Mouse (Mus musculus): ENCODE data around the gene Hmgcr. TPM values are rescaled to one million over a fixed set of nuclear protein-coding genes. Genes with fewer than 3 reads are reported as not detected.

The Hmgcr gene
- polyA plus RNA-seq, 1 experiment from 2014 or later: 26.5 TPM

DNA sequence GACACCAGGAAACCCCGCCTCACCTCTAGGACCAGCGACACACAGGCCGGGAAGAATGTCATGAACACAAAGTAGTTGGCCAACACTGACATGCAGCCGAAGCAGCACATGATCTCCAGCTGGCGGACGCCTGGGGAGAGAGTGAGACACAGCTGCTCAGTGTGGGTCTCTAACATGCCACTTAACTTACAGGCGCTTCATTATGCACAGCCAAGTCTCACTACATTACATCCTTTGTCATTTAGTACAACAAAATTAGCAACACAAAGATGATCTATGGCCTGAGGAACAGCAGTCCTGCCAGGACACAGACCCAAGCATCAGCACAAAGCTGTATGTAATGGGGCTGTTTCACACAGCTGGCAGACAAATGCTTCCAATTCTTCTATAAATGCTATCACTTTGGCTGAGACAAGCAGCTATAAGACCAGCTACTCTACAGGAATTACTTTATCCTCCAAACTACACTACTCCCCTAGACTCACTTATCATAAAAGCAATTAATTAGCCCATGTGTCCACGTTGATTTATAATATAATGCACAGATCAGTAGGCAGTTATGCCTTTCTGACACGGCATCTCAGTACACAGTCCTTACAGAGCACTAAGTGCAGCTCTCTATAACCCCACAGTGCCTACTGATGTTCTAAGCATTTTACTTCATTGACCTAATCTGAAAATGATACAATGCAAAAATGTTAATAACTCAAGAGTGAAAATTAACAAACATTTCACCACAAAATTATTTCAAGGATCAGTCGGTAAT is 10.5 kb downstream of the Hmgcr start:
- Histone ChIP-seq H3K4me1 (ENCODE audit: insufficient read depth) (peaks cover 7% of the 10 kb centered on the region), H3K4me3 (ENCODE audit: low read depth, low read length) (no peak overlapping the region), H3K9ac (replicated peaks) (no peak overlapping the region), H3K27me3 (ENCODE audit: insufficient read depth, low read length) (no peaks in the 10 kb centered on the region), H3K9me3 (ENCODE audit: low read length) (no peaks in the 10 kb centered on the region), H3K36me3 (replicated peaks; ENCODE audit: insufficient read depth, low read length) (peaks cover 84% of the 10 kb centered on the region), H3K27ac (ENCODE audit: low read depth) (no peak overlapping the region), H3K4me2 (ENCODE audit: low read depth, low read length) (no peak overlapping the region)
- 83% methylated on average over 10 of the region's 10 CpGs for WGBS (ENCODE audit: insufficient replicate concordance)
- no peak for DNase-seq
- ATAC-seq: no peak
- TF ChIP-seq CTCF (IDR thresholded peaks at IDR 0.05; ENCODE audit: low read depth): no peak

DNA sequence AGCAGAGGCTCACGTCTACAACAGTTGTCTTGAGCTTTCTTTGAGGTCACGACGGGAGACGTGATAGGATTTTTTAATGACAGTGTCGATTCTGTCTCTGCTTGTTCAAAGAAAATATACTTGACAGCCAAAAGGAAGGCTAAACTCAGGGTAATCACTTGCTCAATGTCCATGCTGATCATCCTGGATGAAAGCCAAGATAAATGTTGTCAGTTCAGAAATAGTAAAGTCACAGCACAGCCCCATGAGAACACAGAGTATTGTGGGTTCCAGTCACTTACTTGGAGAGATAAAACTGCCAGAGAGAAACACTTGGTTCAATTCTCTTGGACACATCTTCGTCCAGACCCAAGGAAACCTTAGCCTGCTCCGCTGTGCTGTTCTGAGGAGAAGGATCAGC is 11.8 kb downstream of the Hmgcr start:
- WGBS (ENCODE audit: insufficient replicate concordance): 74% methylated on average over 7 of the region's 7 CpGs
- Histone ChIP-seq H3K9ac (replicated peaks) (no peak overlapping the region; the same call in 1 of the 2 replicates), H3K27me3 (ENCODE audit: insufficient read depth, low read length) (no peaks in the 10 kb centered on the region), H3K27ac (ENCODE audit: low read depth) (peak overlapping the region; percentile 74), H3K36me3 (replicated peaks; ENCODE audit: insufficient read depth, low read length) (peaks cover 84% of the 10 kb centered on the region), H3K4me2 (ENCODE audit: low read depth, low read length) (no peak overlapping the region), H3K4me3 (ENCODE audit: low read depth, low read length) (no peak overlapping the region), H3K4me1 (ENCODE audit: insufficient read depth) (peaks cover 4% of the 10 kb centered on the region; the same call in 1 of the 2 replicates), H3K9me3 (ENCODE audit: low read length) (no peaks in the 10 kb centered on the region)
- no peak for TF ChIP-seq EP300 (IDR thresholded peaks at IDR 0.05; ENCODE audit: low read depth)
- no peak for TF ChIP-seq CTCF (IDR thresholded peaks at IDR 0.05; ENCODE audit: low read depth)
- ATAC-seq (peak; percentile 58), DNase-seq (no peak)

DNA sequence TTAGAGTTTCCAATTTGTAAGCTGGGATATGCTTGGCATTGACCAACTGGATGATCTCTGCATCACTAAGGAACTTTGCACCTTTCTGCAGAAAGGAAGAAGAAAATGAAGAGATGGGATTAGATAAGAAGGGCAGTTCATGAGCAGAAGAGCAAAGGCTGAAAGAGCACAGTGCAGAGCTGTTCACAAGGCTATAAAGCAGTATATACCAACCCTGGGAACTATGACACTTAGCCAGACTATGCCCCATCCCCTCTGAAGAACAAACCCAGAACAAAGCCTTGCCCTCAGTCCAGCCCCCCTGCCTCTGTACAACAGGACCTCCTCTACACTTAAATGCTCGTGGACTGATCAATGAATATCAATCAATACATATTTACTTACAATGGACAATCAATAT is 14.1 kb downstream of the Hmgcr start:
- Histone ChIP-seq H3K4me2 (ENCODE audit: low read depth, low read length) (no peak overlapping the region), H3K9ac (replicated peaks) (no peak overlapping the region), H3K27ac (ENCODE audit: low read depth) (no peak overlapping the region), H3K4me1 (ENCODE audit: insufficient read depth) (no peaks in the 10 kb centered on the region), H3K4me3 (ENCODE audit: low read depth, low read length) (no peak overlapping the region), H3K36me3 (replicated peaks; ENCODE audit: insufficient read depth, low read length) (peaks cover 82% of the 10 kb centered on the region), H3K9me3 (ENCODE audit: low read length) (no peaks in the 10 kb centered on the region), H3K27me3 (ENCODE audit: insufficient read depth, low read length) (no peaks in the 10 kb centered on the region)
- TF ChIP-seq EP300 (IDR thresholded peaks at IDR 0.05; ENCODE audit: low read depth) (no peak), CTCF (IDR thresholded peaks at IDR 0.05; ENCODE audit: low read depth) (no peak)
- ATAC-seq (no peak), DNase-seq (no peak)
- WGBS (ENCODE audit: insufficient replicate concordance): 56% methylated on average over 1 of the region's 1 CpGs

DNA sequence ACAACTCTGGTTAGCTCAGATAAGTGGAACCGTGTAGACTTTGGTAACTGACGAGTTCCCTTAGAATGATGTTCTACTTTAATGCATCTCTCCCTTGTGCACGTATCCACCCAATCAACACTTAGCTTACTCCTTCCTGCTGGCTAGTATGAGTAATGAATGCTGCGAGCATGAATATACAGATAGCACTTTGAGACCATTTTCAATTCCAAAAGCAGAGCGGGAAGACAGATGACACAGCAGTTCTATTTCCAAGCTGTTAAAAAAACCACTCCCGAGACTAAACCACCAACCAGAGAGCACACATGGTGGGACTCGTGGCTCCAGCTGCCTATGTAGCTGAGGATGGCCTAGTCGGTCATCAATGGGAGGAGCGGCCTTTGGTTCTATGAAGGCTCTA is 17.7 kb downstream of the Hmgcr start:
- no peak overlapping the region for H3K9ac ChIP-seq (replicated peaks)
- no peak overlapping the region for H3K4me3 ChIP-seq (ENCODE audit: low read depth, low read length)
- no peaks in the 10 kb centered on the region for H3K4me1 ChIP-seq (ENCODE audit: insufficient read depth)
- H3K27ac ChIP-seq (ENCODE audit: low read depth): no peak overlapping the region
- ATAC-seq: no peak
- DNase-seq: no peak
- H3K36me3 ChIP-seq (replicated peaks; ENCODE audit: insufficient read depth, low read length): peaks cover 80% of the 10 kb centered on the region
- no peaks in the 10 kb centered on the region for H3K9me3 ChIP-seq (ENCODE audit: low read length)
- no peak for TF ChIP-seq CTCF (IDR thresholded peaks at IDR 0.05; ENCODE audit: low read depth)
- TF ChIP-seq EP300 (IDR thresholded peaks at IDR 0.05; ENCODE audit: low read depth): no peak
- WGBS (ENCODE audit: insufficient replicate concordance): 74% methylated on average over 9 of the region's 9 CpGs
- H3K4me2 ChIP-seq (ENCODE audit: low read depth, low read length): no peak overlapping the region
- H3K27me3 ChIP-seq (ENCODE audit: insufficient read depth, low read length): no peaks in the 10 kb centered on the region

DNA sequence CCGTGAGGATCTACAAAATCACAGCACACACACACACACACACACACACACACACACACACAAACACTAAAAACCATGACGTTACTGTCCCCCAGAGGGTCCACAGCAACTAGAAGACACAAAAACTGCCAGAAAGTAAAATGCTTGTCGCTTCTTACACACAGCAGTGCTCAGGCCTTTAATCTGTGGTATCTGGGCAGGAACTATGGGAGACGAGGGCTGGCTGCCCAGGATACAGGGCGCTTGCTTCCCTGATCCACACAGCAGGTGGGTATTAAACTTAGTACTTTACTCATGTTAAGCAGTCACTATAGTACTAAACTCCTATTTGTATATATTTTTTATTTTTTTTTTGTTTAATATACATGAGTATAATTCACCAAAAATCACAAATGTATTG is 24.9 kb downstream of the Hmgcr start:
- DNase-seq (no peak), ATAC-seq (no peak)
- no peaks in the 10 kb centered on the region for H3K4me1 ChIP-seq (ENCODE audit: insufficient read depth)
- TF ChIP-seq EP300 (IDR thresholded peaks at IDR 0.05; ENCODE audit: low read depth) (no peak), CTCF (IDR thresholded peaks at IDR 0.05; ENCODE audit: low read depth) (no peak)
- H3K27me3 ChIP-seq (ENCODE audit: insufficient read depth, low read length): no peaks in the 10 kb centered on the region
- H3K9me3 ChIP-seq (ENCODE audit: low read length): no peaks in the 10 kb centered on the region
- H3K36me3 ChIP-seq (replicated peaks; ENCODE audit: insufficient read depth, low read length): peaks cover 20% of the 10 kb centered on the region
- H3K4me3 ChIP-seq (ENCODE audit: low read depth, low read length): no peak overlapping the region
- no peak overlapping the region for H3K27ac ChIP-seq (ENCODE audit: low read depth)
- 64% methylated on average over 5 of the region's 5 CpGs for WGBS (ENCODE audit: insufficient replicate concordance)
- H3K4me2 ChIP-seq (ENCODE audit: low read depth, low read length): no peak overlapping the region
- H3K9ac ChIP-seq (replicated peaks): no peak overlapping the region

DNA sequence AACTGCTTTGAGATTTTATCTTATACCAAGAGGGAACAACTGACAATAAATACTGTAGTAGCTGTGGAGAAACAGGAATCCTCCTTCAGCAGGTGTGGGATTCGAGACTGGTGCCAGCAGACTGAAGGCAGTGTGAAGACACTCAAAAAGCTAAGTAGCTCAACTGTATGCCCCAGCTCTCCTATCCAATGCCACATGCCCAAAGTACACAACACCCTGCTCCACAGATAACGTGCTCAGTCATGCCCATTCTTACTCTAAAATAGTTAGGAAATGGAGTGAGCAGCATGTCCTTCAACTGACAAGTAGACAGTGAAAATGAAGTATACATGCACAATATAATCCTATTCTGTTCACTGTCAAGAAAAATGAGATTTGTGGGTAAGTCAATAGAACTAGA is 26.6 kb downstream of the Hmgcr start:
- ATAC-seq (no peak), DNase-seq (no peak)
- 55% methylated on average over 2 of the region's 2 CpGs for WGBS (ENCODE audit: insufficient replicate concordance)

More for the DNA sequence above, 26.6 kb downstream of the Hmgcr start:
- Histone ChIP-seq H3K4me1 (ENCODE audit: insufficient read depth) (no peaks in the 10 kb centered on the region), H3K4me3 (ENCODE audit: low read depth, low read length) (no peak overlapping the region), H3K9me3 (ENCODE audit: low read length) (no peaks in the 10 kb centered on the region), H3K36me3 (replicated peaks; ENCODE audit: insufficient read depth, low read length) (peaks cover 13% of the 10 kb centered on the region), H3K9ac (replicated peaks) (no peak overlapping the region), H3K27ac (ENCODE audit: low read depth) (no peak overlapping the region), H3K27me3 (ENCODE audit: insufficient read depth, low read length) (no peaks in the 10 kb centered on the region), H3K4me2 (ENCODE audit: low read depth, low read length) (no peak overlapping the region)
- TF ChIP-seq EP300 (IDR thresholded peaks at IDR 0.05; ENCODE audit: low read depth): no peak
- no peak for TF ChIP-seq CTCF (IDR thresholded peaks at IDR 0.05; ENCODE audit: low read depth)

Measured in liver, postnatal 0 days (tissue).